Mouse (Mus musculus) embryonic facial prominence, embryonic 14.5 days (tissue): ENCODE measurements around the gene Gm9844. TPM values are rescaled to one million over a fixed set of nuclear protein-coding genes. Genes with fewer than 3 reads are reported as not detected.

Experiments
- polyA plus RNA-seq: library from polyadenylated mRNA; unstranded; fragments of >200 nt; fragmentation: Nextera tagmentation; extraction: Ambion mirVana; gene quantifications from 2 replicates; pipeline ENCODE4 v1.2.1, GENCODE M21; 2014

The Gm9844 gene
- polyA plus RNA-seq, 1 experiment from 2014 or later, result 16.4 TPM

Other genes starting within 250 kb of the Gm9844 start
- 24.7 TPM in 2 replicates for gene Lypd3, start 225.7 kb upstream of the Gm9844 start, polyA plus RNA-seq
- gene Tex101, start 185.5 kb upstream of the Gm9844 start, polyA plus RNA-seq, result not detected in 2 replicates
- gene BC049730, start 153.0 kb upstream of the Gm9844 start, polyA plus RNA-seq, result not detected in 2 replicates
- gene Gm4763, start 135.3 kb upstream of the Gm9844 start, polyA plus RNA-seq, result not detected in 2 replicates
- 0.70 and 0.98 TPM in 2 replicates for gene Cd177, start 101.9 kb upstream of the Gm9844 start, polyA plus RNA-seq
- 0.46 and 0.56 TPM in 2 replicates for gene Ceacam10, start 85.0 kb upstream of the Gm9844 start, polyA plus RNA-seq
- gene Lypd4, start 7.7 kb downstream of the Gm9844 start, polyA plus RNA-seq, result not detected in 2 replicates
- not detected in 2 replicates for gene Dmrtc2, start 7.8 kb downstream of the Gm9844 start, polyA plus RNA-seq
- gene Rps19, start 22.2 kb downstream of the Gm9844 start, polyA plus RNA-seq, result 3,017 and 3,062 TPM in 2 replicates
- 0.35 and 0.60 TPM in 2 replicates for gene Cd79a, start 35.2 kb downstream of the Gm9844 start, polyA plus RNA-seq
- 86.7 and 89.3 TPM in 2 replicates for gene Arhgef1, start 40.7 kb downstream of the Gm9844 start, polyA plus RNA-seq
- gene Gm4881, start 82.3 kb downstream of the Gm9844 start, polyA plus RNA-seq, result not detected in 2 replicates
- 218 and 219 TPM in 2 replicates for gene Rabac1, start 110.5 kb downstream of the Gm9844 start, polyA plus RNA-seq
- 7.2 and 9.0 TPM in 2 replicates for gene Atp1a3, start 143.7 kb downstream of the Gm9844 start, polyA plus RNA-seq
- gene Grik5, start 210.1 kb downstream of the Gm9844 start, polyA plus RNA-seq, result 7.0 and 8.3 TPM in 2 replicates
- gene Zfp574, start 210.4 kb downstream of the Gm9844 start, polyA plus RNA-seq, result 24.1 and 25.2 TPM in 2 replicates